Mouse (Mus musculus): ENCODE data around the gene Mgme1.

DNA sequence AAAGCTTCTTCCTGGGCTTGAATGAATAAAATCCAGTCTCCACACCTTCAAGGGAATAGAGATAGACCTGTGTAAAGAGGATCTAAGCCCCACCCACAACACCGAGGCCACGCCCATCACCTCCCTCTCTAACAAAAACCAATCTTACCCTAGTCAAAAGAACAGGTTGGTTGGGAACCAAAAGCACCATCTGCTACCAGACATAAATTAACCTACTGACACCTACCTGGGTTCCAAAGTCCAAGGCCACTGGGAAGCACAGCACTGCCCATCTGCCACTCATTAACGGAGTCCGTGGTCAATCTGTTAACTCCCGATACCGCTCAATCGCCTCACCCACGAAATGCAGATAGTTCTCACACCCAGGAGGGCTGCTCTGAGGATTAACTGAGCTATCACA is 38.1 kb downstream of the Mgme1 start:
- no peak for TF ChIP-seq CTCF (IDR thresholded peaks at IDR 0.05; ENCODE audit: borderline replicate concordance, control insufficient read depth, extremely low read depth, insufficient read depth, low read length, poor library complexity)
- TF ChIP-seq POLR2A (IDR thresholded peaks at IDR 0.05; ENCODE audit: control insufficient read depth, extremely low read depth, insufficient read depth, low read length, poor library complexity): no peak

Data from thymus, adult 2 months (tissue).